Mouse (Mus musculus): Measurements from ENCODE around the gene Dirc2.

The Dirc2 gene

DNA sequence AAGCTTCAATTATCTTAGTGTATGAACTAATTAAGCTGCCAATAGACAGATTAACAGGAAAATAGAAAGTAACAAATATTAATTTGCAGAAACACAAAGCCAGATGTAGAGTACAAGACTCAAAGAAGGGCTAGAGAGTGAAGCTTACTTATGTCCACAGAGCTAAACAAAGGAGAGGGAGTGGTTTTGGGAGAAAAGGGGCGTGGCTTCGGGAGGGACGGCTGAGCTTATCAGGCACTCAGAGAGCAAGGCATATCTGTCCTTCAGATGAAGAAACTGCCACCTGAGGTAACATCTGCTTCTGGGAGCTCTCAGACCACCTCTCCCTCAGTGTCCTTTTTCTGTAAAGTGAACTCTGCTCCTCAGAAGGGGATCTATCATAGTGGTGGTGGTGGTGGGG, 90.7 kb downstream of the Dirc2 start:
- no peak for DNase-seq

DNA sequence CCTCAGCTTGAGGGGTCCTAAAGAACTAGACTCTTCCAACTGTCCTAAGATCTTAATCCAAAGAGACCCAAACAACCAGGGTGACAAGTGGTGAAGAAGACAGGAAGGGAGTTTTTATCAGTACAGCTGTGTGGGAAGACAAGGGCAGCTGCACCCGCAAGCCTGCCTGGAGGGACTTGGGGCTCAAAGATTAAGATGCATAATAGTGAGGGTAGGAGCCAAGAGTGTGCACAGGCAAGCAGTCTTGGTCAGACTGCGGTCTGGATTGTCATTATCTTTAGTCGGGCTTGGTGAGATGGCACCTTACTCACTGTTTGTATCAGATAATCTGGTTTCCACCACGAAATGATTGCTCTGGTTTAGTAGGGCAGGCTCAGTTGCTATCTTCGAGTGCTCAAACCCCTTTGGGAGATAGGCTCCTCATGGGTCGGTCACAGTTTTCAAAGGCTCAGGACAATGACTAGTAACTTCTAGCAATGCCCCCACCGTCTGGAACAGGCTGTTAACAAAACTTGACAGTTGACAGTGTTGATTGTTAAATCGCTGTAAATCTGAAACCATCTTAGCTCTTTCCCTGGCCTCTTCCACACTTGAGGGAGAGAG, 91.5 kb downstream of the Dirc2 start:
- no peak for DNase-seq

DNA sequence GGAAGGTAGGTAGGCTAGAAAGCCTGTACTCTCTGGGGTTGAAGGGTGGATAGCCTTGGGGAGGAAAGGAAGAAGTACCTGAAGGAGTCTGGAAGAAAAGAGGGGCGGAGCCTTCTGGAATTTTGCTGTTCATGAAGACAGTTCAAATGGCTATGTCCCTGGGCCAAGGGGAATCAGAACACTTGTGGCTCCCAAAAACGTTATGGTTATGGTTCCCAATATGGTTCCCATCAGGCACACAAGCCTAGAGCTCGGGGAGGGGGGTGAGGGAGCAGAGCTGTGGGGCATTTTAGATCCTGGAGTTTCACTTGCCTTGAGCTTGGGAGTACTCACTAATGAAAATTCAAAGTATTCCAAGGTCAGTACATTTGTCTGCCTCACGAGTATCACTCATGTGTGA, 104.3 kb downstream of the Dirc2 start:
- DNase-seq, result no peak

DNA sequence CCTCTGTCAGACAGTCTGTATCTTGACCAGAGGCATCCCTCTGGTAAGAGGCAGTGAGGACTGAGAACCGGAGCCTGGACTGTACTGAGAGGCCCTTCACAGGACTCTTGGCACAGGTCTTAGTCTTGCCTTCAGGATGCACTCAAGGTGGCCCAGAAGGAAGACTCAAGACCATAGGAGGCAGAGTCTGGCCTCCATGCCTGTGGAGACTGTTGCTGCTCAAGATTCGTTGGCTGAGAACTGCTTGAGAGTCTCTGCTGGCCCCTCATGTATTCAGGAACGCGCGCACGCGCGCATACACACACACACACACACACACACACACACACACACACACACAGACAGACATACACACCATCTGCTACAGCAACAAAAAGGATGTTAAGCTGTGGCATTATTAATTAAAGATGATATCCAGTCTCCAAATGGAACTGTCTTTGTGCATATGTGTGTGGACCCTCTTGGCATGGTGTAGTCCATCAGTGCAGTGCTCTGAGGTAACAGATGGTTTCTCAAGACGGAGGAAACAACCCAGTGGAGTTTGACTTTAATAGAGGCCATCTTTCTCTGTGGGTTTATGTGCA, 105.2 kb downstream of the Dirc2 start:
- no peak for DNase-seq

DNA sequence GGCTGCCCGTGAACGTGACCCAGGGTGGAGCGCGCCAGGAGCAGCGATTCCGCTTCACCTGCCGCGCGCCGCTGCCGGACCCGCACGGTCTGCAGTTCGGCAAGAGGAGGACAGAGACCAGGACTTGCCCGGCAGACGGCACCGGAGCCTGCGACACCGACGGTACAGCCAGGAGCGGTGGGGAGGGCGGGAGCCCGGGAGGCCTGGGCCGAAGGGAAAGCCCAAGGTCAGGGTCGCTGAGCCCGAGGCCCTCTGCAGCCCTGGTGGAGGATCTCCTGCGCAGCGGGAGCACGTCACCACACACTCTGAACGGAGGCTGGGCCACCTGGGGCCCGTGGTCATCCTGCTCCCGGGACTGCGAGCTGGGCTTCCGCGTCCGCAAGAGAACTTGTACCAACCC, 108.9 kb downstream of the Dirc2 start:
- DNase-seq, result no peak

DNA sequence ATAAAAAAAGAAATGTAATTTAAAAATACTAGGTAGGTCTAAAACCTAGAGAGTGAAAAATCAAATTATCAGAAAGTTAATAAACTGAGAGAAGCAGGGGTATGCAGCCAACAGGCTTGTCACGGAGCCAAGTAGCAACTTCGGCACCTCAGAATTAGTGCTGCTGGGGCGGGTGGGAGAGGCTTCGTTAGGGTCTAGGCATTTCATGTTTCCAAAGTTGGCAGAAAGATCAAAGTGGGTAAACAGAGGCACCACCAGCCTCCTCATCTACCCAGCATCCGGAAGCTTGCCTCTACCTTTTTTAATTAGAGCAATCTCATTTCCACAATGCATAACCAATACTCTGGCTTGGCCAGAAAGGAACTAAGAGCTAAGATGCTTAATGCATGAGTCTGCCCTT, 115.2 kb downstream of the Dirc2 start:
- DNase-seq, result no peak

DNA sequence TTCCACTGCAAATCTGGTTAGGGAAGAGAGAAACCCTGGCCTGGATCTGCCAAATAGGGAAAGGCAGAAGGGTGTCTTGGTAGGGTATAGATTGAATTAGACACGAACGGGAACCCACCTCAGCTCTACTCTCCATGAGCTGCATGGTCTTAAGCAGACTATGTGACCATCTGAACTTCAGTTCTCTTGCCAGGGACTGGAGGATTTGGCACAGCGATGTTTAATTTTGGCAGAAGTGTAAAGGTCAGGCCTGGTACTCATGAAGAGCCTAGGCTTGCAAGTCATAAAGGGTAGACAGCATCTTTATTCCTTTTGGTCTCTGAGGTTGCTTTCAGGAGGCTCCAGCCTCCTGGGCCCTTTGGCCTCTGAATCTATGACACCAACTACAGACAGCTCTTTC, 116.5 kb downstream of the Dirc2 start:
- DNase-seq, result no peak

DNA sequence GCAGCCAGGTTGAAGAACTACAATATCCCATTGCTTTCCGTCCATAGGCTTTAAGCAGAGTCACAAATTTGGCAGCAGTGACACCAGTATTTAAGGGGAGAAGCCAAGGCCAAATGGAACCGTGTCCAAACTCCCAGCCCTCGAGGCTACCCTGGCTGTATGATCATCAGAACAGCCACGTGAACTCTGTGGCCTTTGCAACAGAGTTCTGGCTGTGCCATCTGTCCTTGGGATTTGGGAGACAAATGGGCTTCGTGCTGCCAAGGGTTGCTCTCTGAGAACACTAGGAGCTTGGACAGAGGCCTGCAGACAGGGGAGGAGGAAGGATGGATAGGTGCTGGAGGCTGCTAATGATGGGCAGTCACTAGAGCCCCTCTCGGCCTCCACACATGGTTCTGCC, 117.0 kb downstream of the Dirc2 start:
- DNase-seq, result no peak

DNA sequence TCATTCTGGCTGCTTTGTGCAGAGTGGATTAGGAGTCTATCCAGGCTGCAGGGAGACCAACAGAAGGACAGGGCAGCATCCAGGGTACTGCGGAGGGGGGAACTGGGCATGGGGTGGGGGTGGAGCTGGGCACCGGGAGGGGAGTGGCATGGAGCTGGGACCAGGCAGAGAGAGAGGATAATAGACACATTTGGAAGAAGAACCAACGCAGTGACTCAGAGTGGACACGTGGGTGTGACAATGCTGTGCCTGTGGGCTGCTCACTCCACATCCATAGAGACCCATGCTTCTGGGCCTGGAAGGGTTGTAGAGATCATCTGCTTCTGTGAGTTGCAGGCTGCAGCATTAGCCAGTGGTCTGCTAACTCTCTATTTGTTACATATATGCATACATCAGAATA, 120.3 kb downstream of the Dirc2 start:
- no peak for DNase-seq
